Mouse (Mus musculus) skeletal muscle tissue, postnatal 0 days (tissue): ENCODE results near the gene 1700084M14Rik. TPM values are rescaled to one million over a fixed set of nuclear protein-coding genes. Genes with fewer than 3 reads are reported as not detected.

Source experiments
- polyA plus RNA-seq: library from polyadenylated mRNA; unstranded; fragments of >200 nt; fragmentation: Nextera tagmentation; extraction: Ambion mirVana; gene quantifications from 2 replicates; pipeline ENCODE4 v1.2.1, GENCODE M21; 2015

The 1700084M14Rik gene
- not detected in 2 replicates for polyA plus RNA-seq

GRCm38 (mm10) chrX:91575811-91576210 is at the start of gene 1700084M14Rik:
1700084M14Rik (minus strand) TSS chrX:91575911.

Other genes with a start within 250 kb of the 1700084M14Rik start
- gene Mageb2, start 244.2 kb downstream of the 1700084M14Rik start, polyA plus RNA-seq = not detected in 2 replicates
- not detected in 2 replicates for gene Gm5072, start 183.4 kb downstream of the 1700084M14Rik start, polyA plus RNA-seq
- not detected in 2 replicates for gene Gm8914, start 95.8 kb downstream of the 1700084M14Rik start, polyA plus RNA-seq
- gene Gm14781, start 56.3 kb upstream of the 1700084M14Rik start, polyA plus RNA-seq = not detected in 2 replicates
- gene Mageb5, start 207.1 kb upstream of the 1700084M14Rik start, polyA plus RNA-seq = not detected in 2 replicates